Mouse (Mus musculus) frontal cortex, postnatal 25 days (tissue): ENCODE results near the gene Pkp4.

Experiments used
- DNase-seq, 2 experiments: peaks; one replicate each; pipeline ENCODE4 v3.0.0; 2022; ENCODE audit warnings: low spot score in 2 of 2

Gene Pkp4

GRCm38 (mm10) chr2:59184107-59185064 is 23.7 kb downstream of the Pkp4 start:
- DNase-seq: no peak

GRCm38 (mm10) chr2:59186122-59186521 is 25.5 kb downstream of the Pkp4 start:
- DNase-seq: no peak

DNA sequence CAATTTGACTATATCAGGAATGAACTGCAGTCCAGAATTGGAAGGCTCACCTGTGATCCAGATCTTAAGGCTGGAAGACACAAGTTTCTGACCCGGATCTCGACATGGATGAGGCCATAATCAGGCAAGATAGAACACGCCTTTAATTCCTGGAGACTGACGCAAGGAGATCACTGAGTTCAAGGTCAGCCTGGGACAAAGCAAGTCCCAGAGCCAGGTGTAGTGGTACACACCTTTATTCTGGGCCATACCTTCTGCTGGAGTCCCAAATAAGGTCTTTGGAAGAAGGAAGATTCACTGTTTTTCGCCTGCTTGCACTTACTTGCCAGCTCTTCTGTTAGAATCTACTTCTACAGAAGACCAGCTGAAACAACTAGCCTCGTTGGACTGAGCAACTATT is 26.3 kb downstream of the Pkp4 start:
- DNase-seq: no peak

DNA sequence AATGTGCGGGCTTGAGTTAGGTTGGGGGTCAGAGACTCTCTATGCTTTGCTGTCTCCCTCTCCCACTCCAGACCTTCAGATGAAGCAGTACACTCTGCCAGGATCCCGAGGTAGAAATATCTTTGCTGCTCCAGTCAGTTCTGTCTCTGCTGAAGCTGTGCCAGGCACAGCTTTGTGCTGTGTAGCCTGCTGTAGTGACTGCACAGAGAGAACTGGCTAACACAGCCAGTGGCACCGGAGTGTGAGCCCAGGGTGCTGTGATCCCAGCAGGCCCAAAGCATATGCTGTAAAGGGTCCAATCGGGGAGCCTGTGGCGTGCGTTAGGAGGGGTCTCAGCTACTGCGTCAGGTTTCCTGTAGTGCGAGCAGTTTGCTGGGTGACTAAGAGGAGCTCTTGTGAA is 27.7 kb downstream of the Pkp4 start:
- no peak for DNase-seq

DNA sequence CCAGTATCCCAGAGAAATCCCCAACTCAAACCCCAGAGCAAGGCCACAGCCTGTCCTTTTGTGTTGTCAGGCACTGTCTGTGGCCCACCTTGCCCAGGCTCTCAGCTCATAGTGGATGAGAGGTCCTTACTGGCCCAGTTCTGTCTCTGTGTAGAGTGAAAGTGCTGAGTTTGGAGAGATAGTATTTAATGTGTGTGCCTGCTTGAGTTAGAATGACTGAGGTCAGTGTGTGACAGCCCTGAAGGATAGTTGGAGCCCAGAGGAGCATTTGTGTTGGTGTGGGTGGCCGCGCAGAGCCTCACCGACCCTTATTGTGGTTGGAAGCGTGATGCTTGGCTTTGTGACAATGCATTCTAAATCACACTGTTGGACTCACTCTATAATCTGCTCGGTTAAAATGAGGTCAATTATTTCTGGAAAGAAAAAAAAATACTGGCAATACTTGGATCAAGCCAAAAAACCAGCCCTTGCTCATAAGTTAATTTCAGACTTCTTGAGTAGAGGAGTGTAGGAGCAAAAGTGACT is 29.1 kb downstream of the Pkp4 start:
- no peak for DNase-seq

- no peak for DNase-seq
Measured at GRCm38 (mm10) chr2:59190186-59190585, 29.5 kb downstream of the Pkp4 start.

DNA sequence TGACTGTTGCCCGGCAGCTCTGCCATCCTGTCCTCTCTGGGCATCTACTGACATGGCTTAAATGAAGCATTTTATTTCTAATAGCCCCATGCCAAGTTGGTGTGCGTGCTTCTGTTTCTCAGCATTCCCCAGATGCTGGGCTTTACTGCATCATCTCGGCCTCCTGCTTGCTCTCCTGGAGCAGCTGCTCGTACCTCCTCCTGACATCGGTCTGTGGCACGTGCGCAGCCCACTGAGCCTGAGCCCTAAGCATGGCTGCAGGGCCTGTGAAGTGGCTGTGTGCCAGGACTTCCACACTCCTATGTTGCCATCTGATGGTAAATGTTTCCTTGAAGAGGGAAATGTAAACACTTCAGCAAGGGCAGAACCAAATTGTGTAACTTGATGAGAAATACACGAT is 30.8 kb downstream of the Pkp4 start:
- DNase-seq: no peak

DNA sequence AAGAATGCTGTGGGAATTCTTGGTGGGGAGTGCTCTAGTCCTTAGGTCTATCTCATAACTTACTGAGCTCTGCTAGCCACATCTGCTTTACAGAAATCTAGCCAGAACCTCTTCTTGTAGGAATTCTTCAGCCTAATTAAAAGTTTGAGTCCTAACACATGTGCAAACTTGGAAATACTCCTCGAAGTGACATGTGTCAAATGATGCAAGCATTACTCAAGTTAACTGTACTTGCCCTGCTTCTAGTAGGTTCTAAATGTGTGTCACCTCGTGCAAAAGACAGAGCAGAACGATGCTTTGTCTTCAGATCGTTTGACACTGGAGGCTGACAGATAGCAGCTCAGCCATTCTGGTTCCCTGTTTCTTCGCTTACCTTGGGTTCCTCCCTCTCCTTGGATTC is 32.5 kb downstream of the Pkp4 start:
- DNase-seq: no peak

DNA sequence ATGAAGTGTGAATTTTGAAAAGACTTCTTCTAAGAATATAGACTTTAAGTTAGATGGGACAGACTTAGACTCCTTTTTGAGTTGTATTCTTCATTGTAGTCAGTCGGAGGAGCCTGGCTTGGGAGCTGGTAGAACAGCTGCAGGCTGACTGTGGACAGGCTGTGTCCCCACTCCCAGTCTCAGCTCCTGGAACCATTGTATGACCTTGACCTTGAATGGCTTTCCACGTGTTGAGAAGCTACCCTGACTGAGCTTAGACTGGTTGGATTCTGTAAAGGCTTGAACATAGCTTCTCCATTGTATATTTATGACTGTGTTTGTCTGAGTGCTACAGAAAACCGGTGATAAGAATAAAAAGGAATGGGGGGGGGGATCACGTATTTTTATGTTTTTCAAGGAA is 36.5 kb downstream of the Pkp4 start:
- DNase-seq: no peak

DNA sequence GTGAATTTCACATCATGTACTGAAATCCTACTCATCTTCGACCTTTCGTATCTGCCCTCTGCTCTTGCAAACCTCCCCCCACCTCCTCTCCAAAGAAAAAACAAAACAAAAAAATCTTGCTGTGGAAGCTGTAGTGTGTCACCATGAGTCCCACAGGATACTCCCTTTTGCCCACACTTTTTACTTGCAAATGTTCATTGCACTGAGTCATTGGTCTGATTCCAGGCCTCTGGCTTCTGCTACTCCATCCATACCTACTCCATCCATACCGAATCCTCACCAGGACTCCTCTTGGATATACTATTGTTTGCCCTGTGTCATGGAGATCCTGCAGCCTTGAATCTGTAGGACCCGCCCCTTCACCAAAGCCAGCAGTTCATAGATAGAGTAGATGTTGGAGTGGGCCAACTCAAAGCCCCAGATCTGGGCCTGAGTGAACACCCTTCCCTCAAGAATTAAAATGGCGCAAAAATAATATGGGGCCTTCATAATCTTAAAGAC is 38.9 kb downstream of the Pkp4 start:
- no peak for DNase-seq

- DNase-seq: no peak
Measured at GRCm38 (mm10) chr2:59200511-59200910, 39.9 kb downstream of the Pkp4 start.

DNA sequence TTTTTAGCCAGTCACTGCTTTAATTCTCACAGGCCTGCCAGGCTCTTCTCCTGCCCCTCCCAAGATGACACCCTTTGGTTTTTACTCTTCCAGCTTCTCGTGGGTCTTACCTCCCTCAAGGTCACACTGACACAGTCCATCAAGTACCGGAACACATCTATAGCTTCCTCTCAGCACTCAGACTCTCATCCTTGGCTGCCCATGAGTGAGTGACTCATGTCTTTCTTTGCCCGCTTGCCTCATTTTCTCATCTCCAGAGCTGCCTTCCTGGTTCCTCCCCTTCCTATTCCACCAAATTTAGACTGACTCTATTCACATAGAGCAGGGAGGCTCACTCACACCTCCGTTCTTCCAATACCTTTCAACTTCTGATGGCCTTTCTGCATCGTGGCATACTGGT is 42.3 kb downstream of the Pkp4 start:
- no peak for DNase-seq

GRCm38 (mm10) chr2:59203627-59204425 is 43.2 kb downstream of the Pkp4 start:
- DNase-seq: no peak

DNA sequence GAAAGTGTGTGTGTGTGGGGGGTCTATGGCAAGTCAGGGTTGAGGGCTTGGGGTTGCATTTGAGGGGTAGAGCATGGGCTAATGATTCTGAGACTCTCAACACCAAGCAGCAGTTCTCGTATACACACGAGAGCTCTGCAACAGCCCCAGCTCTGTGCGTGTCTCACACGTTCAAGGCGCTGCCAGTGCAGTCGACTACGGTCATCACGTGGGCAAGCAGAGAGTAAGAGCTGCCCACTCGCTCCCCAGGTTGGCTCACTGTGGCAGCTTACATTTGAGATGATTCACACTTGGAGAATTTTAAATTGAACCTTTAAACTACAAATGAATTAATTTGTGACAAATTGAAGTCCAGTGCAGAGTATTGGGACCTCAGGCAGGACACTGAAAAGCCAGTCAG is 44.4 kb downstream of the Pkp4 start:
- no peak for DNase-seq

GRCm38 (mm10) chr2:59206190-59206589 is 45.5 kb downstream of the Pkp4 start:
- no peak for DNase-seq

DNA sequence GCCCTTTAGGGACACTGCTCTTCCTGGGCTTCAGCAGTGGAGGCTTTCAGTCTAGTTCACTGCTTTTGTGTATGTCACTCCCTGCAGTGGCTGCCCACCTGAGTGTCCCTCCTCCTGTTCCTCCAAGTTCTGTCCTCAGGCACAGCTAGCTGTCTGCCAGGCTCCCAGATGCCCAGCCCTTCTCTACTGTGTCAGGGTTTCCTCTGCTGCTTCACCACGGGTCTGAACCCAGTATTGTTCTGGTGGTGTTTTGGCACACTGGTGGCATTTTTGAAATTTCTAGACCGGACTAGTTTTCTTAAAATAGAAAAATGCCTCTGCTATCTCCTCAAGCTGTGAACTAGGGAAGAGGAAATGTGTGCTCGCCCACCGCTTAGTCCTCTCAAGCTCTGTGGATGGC is 46.6 kb downstream of the Pkp4 start:
- no peak for DNase-seq

DNA sequence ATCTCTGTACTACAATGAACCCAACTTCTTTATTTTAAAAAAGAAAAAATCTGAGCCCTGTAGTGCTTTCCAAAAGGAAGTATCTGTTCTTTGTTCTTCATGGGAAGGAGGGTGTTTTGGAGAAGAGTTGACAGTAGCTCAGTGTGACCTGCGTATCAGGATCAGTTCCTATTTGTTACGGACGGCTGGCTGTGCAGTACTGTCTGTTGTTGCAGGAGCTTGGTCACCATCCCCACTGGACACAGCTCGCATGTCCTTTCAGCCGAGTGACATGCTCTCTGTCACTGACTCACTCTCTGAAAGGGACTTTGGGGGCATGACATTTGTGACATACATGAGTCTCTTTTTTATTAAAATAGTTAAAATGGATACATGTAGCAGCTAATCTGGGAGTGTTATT is 47.1 kb downstream of the Pkp4 start:
- no peak for DNase-seq

- no peak for DNase-seq
Measured at GRCm38 (mm10) chr2:59208276-59208675, 47.6 kb downstream of the Pkp4 start.

GRCm38 (mm10) chr2:59211051-59211450 is 50.4 kb downstream of the Pkp4 start:
- no peak for DNase-seq

- no peak for DNase-seq
Measured at GRCm38 (mm10) chr2:59212430-59212829, 51.8 kb downstream of the Pkp4 start.

GRCm38 (mm10) chr2:59212846-59213245 is 52.2 kb downstream of the Pkp4 start:
- no peak for DNase-seq

GRCm38 (mm10) chr2:59217931-59218330 is 57.3 kb downstream of the Pkp4 start:
- DNase-seq: no peak
